Mouse (Mus musculus) olfactory bulb, adult 2 months (tissue): ENCODE measurements around the gene Polr3b.

Experiments
- CTCF ChIP-seq: fragments of 200-500 bp; IDR thresholded peaks from 2 replicates; pipeline ENCODE4 v1.5.1; 2012; ENCODE audit warnings: low read depth, mild to moderate bottlenecking, low read length, moderate library complexity; ENCODE audit not compliant: insufficient read depth
- POLR2A ChIP-seq: fragments of 200-500 bp; IDR thresholded peaks from 2 replicates; pipeline ENCODE4 v1.6.1; 2012; ENCODE audit warnings: mild to moderate bottlenecking, low read depth, low read length, moderate library complexity; ENCODE audit not compliant: insufficient read depth

GRCm38 (mm10) chr10:84689846-84690245, 67.8 kb downstream of the Polr3b start:
- TF ChIP-seq POLR2A (no peak), CTCF (no peak)
